Mouse (Mus musculus) urinary bladder, adult 2 months (tissue): ENCODE measurements at regions not wholly inside any gene's neighbourhood (a gene's known extent, or its start where the extent isn't known, plus 50 kb on each side); places are given as distances from the start of the nearest gene placed in this dataset.

ENCODE experiments used
- DNase-seq: peaks from one replicate; pipeline ENCODE4 v3.0.0; 2022; ENCODE audit warnings: low spot score

- DNase-seq = no peak
Observed at GRCm38 (mm10) chr11:24537721-24538120, 459.9 kb downstream of the Bcl11a start.

- DNase-seq = no peak
Observed at GRCm38 (mm10) chr11:24569655-24570054, 491.8 kb downstream of the Bcl11a start.

GRCm38 (mm10) chr11:24613529-24613928 is 535.7 kb downstream of the Bcl11a start:
- no peak for DNase-seq

- DNase-seq = no peak
Observed at GRCm38 (mm10) chr11:24615436-24615835, 537.6 kb downstream of the Bcl11a start.

- no peak for DNase-seq
Observed at GRCm38 (mm10) chr11:24618586-24618985, 540.7 kb downstream of the Bcl11a start.

GRCm38 (mm10) chr11:24619021-24619420 is 541.2 kb downstream of the Bcl11a start:
- DNase-seq = no peak

- DNase-seq = no peak
Observed at GRCm38 (mm10) chr11:24628619-24629018, 550.8 kb downstream of the Bcl11a start.

- DNase-seq = no peak
Observed at GRCm38 (mm10) chr11:24629431-24629830, 551.6 kb downstream of the Bcl11a start.

GRCm38 (mm10) chr11:24630403-24630900 is 552.6 kb downstream of the Bcl11a start:
- DNase-seq = no peak

GRCm38 (mm10) chr11:24631651-24632050 is 553.8 kb downstream of the Bcl11a start:
- DNase-seq = no peak

GRCm38 (mm10) chr11:24636716-24637115 is 558.9 kb downstream of the Bcl11a start:
- DNase-seq = no peak

GRCm38 (mm10) chr11:24643439-24644109 is 565.7 kb downstream of the Bcl11a start:
- DNase-seq = no peak

- DNase-seq = no peak
Observed at GRCm38 (mm10) chr11:24652852-24653251, 575.0 kb downstream of the Bcl11a start.

- DNase-seq = no peak
Observed at GRCm38 (mm10) chr11:24664082-24664481, 586.2 kb downstream of the Bcl11a start.

- no peak for DNase-seq
Observed at GRCm38 (mm10) chr11:24665310-24665709, 587.5 kb downstream of the Bcl11a start.

GRCm38 (mm10) chr11:24671662-24672061 is 593.8 kb downstream of the Bcl11a start:
- DNase-seq = no peak

- no peak for DNase-seq
Observed at GRCm38 (mm10) chr11:24673248-24674207, 595.7 kb downstream of the Bcl11a start.

GRCm38 (mm10) chr11:24674208-24674571 is 596.3 kb downstream of the Bcl11a start:
- DNase-seq = no peak

GRCm38 (mm10) chr11:24677016-24677415 is 599.2 kb downstream of the Bcl11a start:
- DNase-seq = no peak

GRCm38 (mm10) chr11:24679581-24679980 is 601.7 kb downstream of the Bcl11a start:
- no peak for DNase-seq

- DNase-seq = no peak
Observed at GRCm38 (mm10) chr11:24682423-24682822, 604.6 kb downstream of the Bcl11a start.

GRCm38 (mm10) chr11:24685545-24686467 is 608.0 kb downstream of the Bcl11a start:
- DNase-seq = no peak
